Mouse (Mus musculus): ENCODE data around the gene Spib.
A peak's percentile ranks its signal among the peaks of the same experiment; 100 is the strongest.

Spib gene

DNA sequence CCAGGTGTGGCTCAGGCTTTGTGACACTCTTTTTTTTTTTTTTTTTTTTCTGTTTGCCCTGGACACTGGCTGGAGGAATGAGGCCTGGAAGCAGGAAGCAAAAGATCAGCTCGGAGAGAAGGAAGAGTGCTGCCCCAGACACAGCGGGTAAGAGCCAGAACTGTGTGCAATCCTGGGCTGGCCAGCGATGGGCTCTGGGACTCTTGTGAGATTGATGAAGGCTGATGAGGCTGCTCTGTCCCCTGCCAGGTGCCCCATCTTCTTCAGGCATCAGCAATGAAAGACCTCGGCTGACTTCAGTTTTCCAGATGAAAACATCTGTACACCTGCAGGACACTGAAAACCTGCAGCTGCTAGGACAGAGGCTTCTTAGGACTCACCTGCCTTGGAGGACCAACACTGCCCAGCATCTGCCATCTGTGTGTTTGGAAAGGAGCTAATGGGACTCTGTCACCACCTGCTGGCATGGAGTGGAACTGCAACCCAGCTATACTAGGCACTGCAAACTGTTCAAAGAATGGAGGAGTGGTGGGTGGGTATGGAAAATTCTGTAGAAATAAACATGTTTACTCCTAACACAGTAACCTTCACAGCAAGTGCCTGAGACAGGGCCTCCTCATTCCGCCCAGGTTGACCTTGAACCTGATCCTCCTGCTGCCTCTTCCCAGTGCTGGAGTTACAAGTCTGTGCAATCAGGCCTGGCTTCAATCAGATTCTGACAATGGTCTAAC is 46.9 kb downstream of the Spib start:
- peak; percentile 81 to 83 for DNase-seq

DNA sequence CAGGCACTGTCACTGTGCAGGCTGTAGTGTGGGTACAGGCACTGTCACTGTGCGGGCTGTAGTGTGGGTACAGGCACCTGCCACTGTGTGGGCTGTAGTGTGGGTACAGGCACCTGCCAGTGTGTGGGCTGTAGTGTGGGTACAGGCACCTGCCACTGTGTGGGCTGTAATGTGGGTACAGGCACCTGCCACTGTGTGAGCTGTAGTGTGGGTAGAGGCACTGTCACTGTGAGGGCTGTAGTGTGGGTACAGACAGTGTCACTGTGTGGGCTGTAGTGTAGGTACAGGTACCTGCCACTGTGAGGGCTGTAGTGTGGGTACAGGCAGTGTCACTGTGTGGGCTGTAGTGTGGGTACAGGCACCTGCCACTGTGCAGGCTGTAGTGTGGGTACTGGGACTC is 47.8 kb downstream of the Spib start:
- no peak for DNase-seq

DNA sequence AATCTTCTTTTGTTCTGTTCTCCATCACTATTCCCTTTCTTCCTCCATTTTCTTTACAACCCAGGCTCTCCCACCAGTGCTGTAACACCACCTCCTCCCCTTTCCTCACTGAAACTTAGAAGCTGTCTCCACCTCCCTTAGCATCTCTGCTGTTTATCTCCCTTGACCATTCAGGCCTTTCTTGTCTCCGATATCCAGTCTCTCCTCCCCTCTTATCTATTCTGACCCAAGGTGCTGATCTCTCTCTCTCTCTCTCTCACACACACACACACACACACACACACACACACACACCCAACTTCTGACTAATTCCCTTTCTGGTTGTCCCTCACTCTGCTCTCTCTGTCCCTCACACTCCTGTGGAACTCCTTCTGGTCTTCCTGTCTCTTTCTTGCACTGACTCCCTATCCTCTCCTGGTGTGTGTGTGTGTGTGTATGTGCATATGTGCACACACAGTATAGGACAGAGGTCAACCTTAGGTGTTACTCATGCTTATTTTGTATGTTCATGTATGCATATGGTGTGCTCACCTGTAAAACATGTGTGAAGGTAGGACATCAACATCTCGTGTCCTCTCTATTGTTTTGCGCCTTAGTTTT is 48.9 kb downstream of the Spib start:
- no peak for DNase-seq
